Mouse (Mus musculus) CH12.LX (cell line): Measurements from ENCODE around the gene Homez. TPM values are rescaled to one million over a fixed set of nuclear protein-coding genes. Genes with fewer than 3 reads are reported as not detected.

ENCODE experiments used
- DNase-seq: peaks from one replicate; pipeline ENCODE4 v3.0.0-alpha.2; 2013; ENCODE audit errors: extremely low read depth
- H3K27ac ChIP-seq: 2 replicates; pipeline ENCODE4 v1.5.1; 2012; ENCODE audit warnings: low read depth, mild to moderate bottlenecking, control low read depth, moderate library complexity; ENCODE audit not compliant: insufficient read depth
- H3K27me3 ChIP-seq: replicated peaks from 2 replicates; pipeline ENCODE3; 2012; ENCODE audit warnings: inconsistent platforms
- H3K36me3 ChIP-seq, 2 experiments: replicated peaks in 1 of 2; 2 replicates each; pipeline versions ENCODE3 to v1.6.1; 2012; ENCODE audit warnings: inconsistent platforms in 1 of 2, low read length in 1 of 2, mild to moderate bottlenecking in 1 of 2, mixed read lengths in 1 of 2, moderate library complexity in 1 of 2; ENCODE audit not compliant: control insufficient read depth in 1 of 2, insufficient read depth in 1 of 2
- H3K4me1 ChIP-seq, 2 experiments: 2 replicates each; pipeline ENCODE4 v1.6.1; 2012; ENCODE audit warnings: inconsistent platforms in 1 of 2, moderate library complexity in 1 of 2; ENCODE audit not compliant: insufficient read depth in 2 of 2, control insufficient read depth in 1 of 2
- H3K4me2 ChIP-seq: 2 replicates; pipeline ENCODE4 v1.6.1; 2012; ENCODE audit warnings: low read depth, mild to moderate bottlenecking, control low read depth; ENCODE audit not compliant: poor library complexity, insufficient read depth, severe bottlenecking
- H3K4me3 ChIP-seq, 3 experiments: fragments of 150-350 bp in 1 of 3; sonication (generic) in 1 of 3; replicated peaks in 1 of 3; 2 replicates each; pipeline versions ENCODE3 to v1.5.1; 2011 to 2012; ENCODE audit warnings: low read depth in 2 of 3, low read length in 2 of 3, mild to moderate bottlenecking in 2 of 3, moderate library complexity in 2 of 3, control low read depth in 1 of 3, improper control_type of control experiment in 1 of 3, inconsistent platforms in 1 of 3, mixed read lengths in 1 of 3; ENCODE audit not compliant: poor library complexity in 1 of 3
- H3K79me2 ChIP-seq: replicated peaks from 2 replicates; pipeline ENCODE4 v1.6.1; 2012; ENCODE audit warnings: mild to moderate bottlenecking, moderate library complexity; ENCODE audit not compliant: control insufficient read depth, poor library complexity, insufficient read depth, severe bottlenecking; ENCODE audit errors: extremely low read depth
- H3K9ac ChIP-seq: 2 replicates; pipeline ENCODE4 v1.6.1; 2012; ENCODE audit warnings: low read depth, mild to moderate bottlenecking, control low read depth, moderate library complexity; ENCODE audit not compliant: insufficient read depth
- H3K9me3 ChIP-seq: replicated peaks from 2 replicates; pipeline ENCODE3; 2012; ENCODE audit warnings: low read length, inconsistent platforms, mixed read lengths
- CHD2 ChIP-seq: IDR thresholded peaks from 2 replicates; pipeline ENCODE4 v1.6.1; 2011; ENCODE audit warnings: low read length, improper control_type of control experiment
- E2F4 ChIP-seq: IDR thresholded peaks from 2 replicates; pipeline ENCODE4 v1.6.1; 2011; ENCODE audit warnings: low read depth, low read length, improper control_type of control experiment; ENCODE audit not compliant: insufficient replicate concordance
- EP300 ChIP-seq: IDR thresholded peaks from 2 replicates; pipeline ENCODE4 v1.6.1; 2011; ENCODE audit warnings: low read length, improper control_type of control experiment
- GABPA ChIP-seq: IDR thresholded peaks from 2 replicates; pipeline ENCODE4 v1.6.1; 2012; ENCODE audit warnings: low read depth, low read length, improper control_type of control experiment, inconsistent platforms; ENCODE audit not compliant: insufficient replicate concordance
- JUN ChIP-seq: IDR thresholded peaks from 2 replicates; pipeline ENCODE4 v1.6.1; 2011; ENCODE audit warnings: low read depth, mild to moderate bottlenecking, low read length, improper control_type of control experiment, moderate library complexity; ENCODE audit not compliant: insufficient read depth
- MEF2A ChIP-seq: IDR thresholded peaks from 2 replicates; pipeline ENCODE4 v1.6.1; 2014; ENCODE audit warnings: low read depth, mild to moderate bottlenecking, inconsistent platforms, low read length, improper control_type of control experiment, borderline replicate concordance
- MYC ChIP-seq: IDR thresholded peaks from 2 replicates; pipeline ENCODE4 v1.6.1; 2011; ENCODE audit warnings: low read depth, mild to moderate bottlenecking, improper control_type of control experiment, low read length
- NRF1 ChIP-seq: IDR thresholded peaks from 2 replicates; pipeline ENCODE4 v1.6.1; 2014; ENCODE audit warnings: low read depth, mild to moderate bottlenecking, inconsistent platforms, low read length, improper control_type of control experiment, moderate library complexity
- TBP ChIP-seq: conservative IDR thresholded peaks from 2 replicates; pipeline ENCODE4 v1.6.1; 2011; ENCODE audit warnings: low read depth, low read length, improper control_type of control experiment
- UBTF ChIP-seq: IDR thresholded peaks from 2 replicates; pipeline ENCODE4 v1.6.1; 2012; ENCODE audit warnings: low read depth, mild to moderate bottlenecking, inconsistent platforms, low read length, improper control_type of control experiment, moderate library complexity
- ZMIZ1 ChIP-seq: IDR thresholded peaks from 2 replicates; pipeline ENCODE4 v1.6.1; 2012; ENCODE audit warnings: low read depth, mild to moderate bottlenecking, inconsistent platforms, low read length, improper control_type of control experiment
- ZNF384 ChIP-seq: IDR thresholded peaks from 2 replicates; pipeline ENCODE4 v1.6.1; 2012; ENCODE audit warnings: low read depth, low read length, improper control_type of control experiment, inconsistent platforms
- dilution Hi-C: fragments of 300-500 bp; cut with MboI; formaldehyde crosslinking; loops from 2 replicates; pipeline ENCODE4 v1.14.3; 2020; ENCODE audit warnings: low sequenced_read_pairs; ENCODE audit not compliant: extremely low pct_unique_long_range_greater_than_20kb, extremely low pct_ligation_motif_present
- in situ Hi-C: fragments of 300-500 bp; cut with MboI; formaldehyde crosslinking; loops from 3 replicates; pipeline ENCODE4 v1.14.3; 2019; ENCODE audit warnings: low sequenced_read_pairs, low pct_ligation_motif_present, low pct_unique_long_range_greater_than_20kb, mixed read lengths
- polyA plus RNA-seq: library from polyadenylated mRNA; unstranded; fragments of >175 nt; gene quantifications from 2 replicates; pipeline ENCODE4 v1.2.1, GENCODE M21; 2012; ENCODE audit warnings: low read depth; ENCODE audit not compliant: insufficient read length
- total RNA-seq, 2 experiments: library from RNA; depleted of rRNA; stranded (reverse); fragments of 300-350 nt in 1 of 2; fragments of >200 nt in 1 of 2; gene quantifications; 2 replicates each; pipeline ENCODE4 v1.2.3; 2012 to 2014

Homez gene
- total and polyA plus RNA-seq, 3 experiments: 3.5 to 7.2 (median 3.7) TPM

- in situ Hi-C loops: no loop called here
- DNase-seq: no peak
- no peaks in the 10 kb centered on the region for H3K4me1 ChIP-seq
- TF ChIP-seq E2F4 (no peak), NRF1 (no peak), TBP (no peak), MEF2A (no peak), JUN (no peak)
- TF ChIP-seq, all 38 proteins: peak for 0
- H3K27me3 ChIP-seq: peaks cover 9% of the 10 kb centered on the region
- H3K4me2 ChIP-seq: no peak overlapping the region
- H3K9ac ChIP-seq: no peak overlapping the region
- peaks cover 0 to 2% of the 10 kb centered on the region in 2 experiments for H3K36me3 ChIP-seq
- H3K9me3 ChIP-seq: no peaks in the 10 kb centered on the region
- dilution Hi-C loops: no loop called here
- no peaks in the 10 kb centered on the region for H3K79me2 ChIP-seq
- H3K4me3 ChIP-seq: no peak overlapping the region
- no peak overlapping the region for H3K27ac ChIP-seq
Measured at GRCm38 (mm10) chr14:54885309-54885708, 14.5 kb upstream of the Homez start.

- H3K4me1 ChIP-seq: no peaks in the 10 kb centered on the region
- peaks cover 0 to 2% of the 10 kb centered on the region in 2 experiments for H3K36me3 ChIP-seq
- DNase-seq: no peak
- H3K9me3 ChIP-seq: no peaks in the 10 kb centered on the region
- H3K9ac ChIP-seq: no peak overlapping the region
- H3K4me3 ChIP-seq: peak overlapping the region in 2 of 3 experiments; percentile 33 to 40
- H3K27ac ChIP-seq: no peak overlapping the region
- peaks cover 9% of the 10 kb centered on the region for H3K27me3 ChIP-seq
- TF ChIP-seq GABPA (no peak), ZMIZ1 (no peak), JUN (no peak), EP300 (no peak), MEF2A (no peak), CHD2 (no peak), ZNF384 (no peak), MYC (no peak), UBTF (no peak)
- TF ChIP-seq, all 38 proteins: peak for 0
- Histone ChIP-seq H3K79me2 (no peaks in the 10 kb centered on the region), H3K4me2 (no peak overlapping the region)
- in situ Hi-C loops: no loop called here
- dilution Hi-C loops: no loop called here
Measured at GRCm38 (mm10) chr14:54884022-54884712, 13.4 kb upstream of the Homez start.
